Mouse (Mus musculus): Measurements from ENCODE around the gene Ak8.

Gene Ak8

GRCm38 (mm10) chr2:28796298-28796697 is 96.3 kb downstream of the Ak8 start:
- Histone ChIP-seq H3K36me3 (ENCODE audit: control insufficient read depth, insufficient read depth, low read length, poor library complexity, severe bottlenecking) (no peaks in the 10 kb centered on the region), H3K27me3 (ENCODE audit: control insufficient read depth, insufficient read depth, low read length, poor library complexity, severe bottlenecking) (no peaks in the 10 kb centered on the region)
- no peak for DNase-seq (ENCODE audit: low read depth, low spot score)

GRCm38 (mm10) chr2:28797490-28798106 is 97.6 kb downstream of the Ak8 start:
- no peak for DNase-seq (ENCODE audit: low read depth, low spot score)
- Histone ChIP-seq H3K27me3 (ENCODE audit: control insufficient read depth, insufficient read depth, low read length, poor library complexity, severe bottlenecking) (no peaks in the 10 kb centered on the region), H3K36me3 (ENCODE audit: control insufficient read depth, insufficient read depth, low read length, poor library complexity, severe bottlenecking) (no peaks in the 10 kb centered on the region)

DNA sequence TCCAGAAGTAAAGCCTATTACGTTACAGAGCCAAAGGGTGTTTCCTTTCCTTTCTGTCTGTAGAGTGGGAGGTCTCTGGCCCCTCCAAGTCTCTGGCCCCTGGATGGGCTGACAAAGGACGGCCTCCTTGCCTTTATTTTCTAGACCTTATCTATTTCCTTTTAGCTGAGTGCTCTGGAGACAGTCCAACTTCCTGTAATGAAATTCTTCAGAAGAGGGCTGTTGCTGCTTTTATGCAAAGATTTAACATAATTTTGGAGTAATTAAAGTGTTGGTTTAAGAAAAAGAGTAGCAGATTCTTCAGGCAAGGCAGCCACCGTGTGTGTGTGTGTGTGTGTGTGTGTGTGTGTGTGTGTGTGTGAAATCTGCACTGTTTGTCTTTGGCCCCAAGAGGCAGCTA is 98.4 kb downstream of the Ak8 start:
- no peaks in the 10 kb centered on the region for H3K36me3 ChIP-seq (ENCODE audit: control insufficient read depth, insufficient read depth, low read length, poor library complexity, severe bottlenecking)
- DNase-seq (ENCODE audit: low read depth, low spot score): no peak
- no peaks in the 10 kb centered on the region for H3K27me3 ChIP-seq (ENCODE audit: control insufficient read depth, insufficient read depth, low read length, poor library complexity, severe bottlenecking)

DNA sequence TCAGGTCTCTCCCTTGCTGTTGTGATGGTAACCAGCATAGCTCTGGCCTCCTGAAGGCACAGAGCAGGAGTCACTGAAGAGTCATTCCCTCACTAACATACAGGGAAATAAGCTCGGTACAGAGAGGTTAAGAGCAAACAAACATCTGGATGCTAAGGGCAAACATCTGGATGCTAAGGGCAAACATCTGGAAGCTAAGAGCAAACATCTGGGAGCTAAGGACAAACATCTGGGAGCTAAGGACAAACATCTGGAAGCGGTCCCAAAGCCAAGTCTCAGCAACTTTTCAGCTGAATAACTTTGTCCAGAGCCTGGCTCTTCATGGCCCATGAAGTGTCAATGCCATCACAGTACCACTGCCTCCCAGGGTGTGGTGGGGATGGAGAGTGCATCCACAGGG is 99.6 kb downstream of the Ak8 start:
- Histone ChIP-seq H3K36me3 (ENCODE audit: control insufficient read depth, insufficient read depth, low read length, poor library complexity, severe bottlenecking) (no peaks in the 10 kb centered on the region), H3K27me3 (ENCODE audit: control insufficient read depth, insufficient read depth, low read length, poor library complexity, severe bottlenecking) (no peaks in the 10 kb centered on the region)
- DNase-seq (ENCODE audit: low read depth, low spot score): no peak

- Histone ChIP-seq H3K27me3 (ENCODE audit: control insufficient read depth, insufficient read depth, low read length, poor library complexity, severe bottlenecking) (no peaks in the 10 kb centered on the region), H3K36me3 (ENCODE audit: control insufficient read depth, insufficient read depth, low read length, poor library complexity, severe bottlenecking) (no peaks in the 10 kb centered on the region)
- no peak for DNase-seq (ENCODE audit: low read depth, low spot score)
Measured at GRCm38 (mm10) chr2:28803406-28803805, 103.4 kb downstream of the Ak8 start.

GRCm38 (mm10) chr2:28808841-28809240 is 108.9 kb downstream of the Ak8 start:
- DNase-seq (ENCODE audit: low read depth, low spot score): no peak
- no peaks in the 10 kb centered on the region for H3K36me3 ChIP-seq (ENCODE audit: control insufficient read depth, insufficient read depth, low read length, poor library complexity, severe bottlenecking)

DNA sequence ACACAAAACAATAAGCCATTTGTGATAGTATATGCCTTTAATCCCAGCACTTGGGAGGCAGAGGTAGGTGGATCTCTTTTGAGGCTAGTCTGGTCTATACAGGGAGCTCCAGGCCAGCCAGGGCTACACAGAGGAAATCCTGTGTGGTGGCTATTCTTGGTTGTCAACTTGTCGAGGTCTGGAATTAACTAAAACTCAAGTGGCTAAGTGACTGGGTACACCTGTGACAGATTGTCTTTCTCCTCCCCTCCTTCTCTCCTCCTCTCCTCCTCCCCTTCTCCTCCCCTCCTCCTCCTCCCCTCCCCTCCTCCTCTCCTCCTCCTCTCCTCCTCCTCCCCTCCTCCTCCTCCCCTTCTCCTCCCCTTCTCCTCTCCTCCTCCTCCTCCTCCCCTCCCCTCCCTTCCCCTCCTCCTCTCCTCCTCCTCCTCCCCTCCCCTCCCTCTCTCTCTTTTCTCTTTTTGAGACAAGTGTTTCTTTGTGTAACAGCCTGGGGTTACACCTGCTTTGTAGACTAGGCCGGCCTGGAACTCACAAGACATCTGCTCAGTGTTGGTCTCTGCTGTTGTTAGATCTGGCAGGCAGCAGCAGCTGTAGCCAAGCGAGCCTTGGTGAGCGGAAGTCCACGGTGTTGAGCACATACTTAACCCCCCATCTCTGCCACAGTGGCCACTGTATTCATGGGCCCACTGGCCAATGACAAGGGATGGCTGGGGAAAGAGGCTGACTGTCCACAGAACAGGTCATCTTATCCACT is 110.5 kb downstream of the Ak8 start:
- DNase-seq (ENCODE audit: low read depth, low spot score): no peak
- H3K36me3 ChIP-seq (ENCODE audit: control insufficient read depth, insufficient read depth, low read length, poor library complexity, severe bottlenecking): no peaks in the 10 kb centered on the region
- no peaks in the 10 kb centered on the region for H3K27me3 ChIP-seq (ENCODE audit: control insufficient read depth, insufficient read depth, low read length, poor library complexity, severe bottlenecking)

More at GRCm38 (mm10) chr2:28808841-28809240, 108.9 kb downstream of the Ak8 start:
- H3K27me3 ChIP-seq (ENCODE audit: control insufficient read depth, insufficient read depth, low read length, poor library complexity, severe bottlenecking): no peaks in the 10 kb centered on the region

DNA sequence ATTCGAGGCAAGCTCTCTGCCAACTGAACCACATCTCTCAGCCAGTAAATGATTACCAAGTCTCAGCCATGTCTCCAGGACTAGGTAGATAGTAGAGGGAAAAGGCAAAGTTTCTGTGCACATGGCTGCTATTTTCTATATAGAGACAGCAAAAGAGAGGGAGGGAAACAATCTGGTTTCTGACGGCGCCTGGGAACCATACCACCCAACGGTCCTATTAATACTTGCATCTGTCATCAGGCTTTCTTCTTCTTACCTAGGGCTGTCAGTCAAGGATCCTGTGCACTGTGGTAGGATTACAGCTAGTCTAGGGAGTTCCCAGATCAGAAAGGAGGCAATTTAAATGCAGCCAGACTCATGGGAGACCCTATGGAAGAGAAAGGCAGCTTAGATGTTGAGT is 118.9 kb downstream of the Ak8 start:
- DNase-seq (ENCODE audit: low read depth, low spot score): no peak
- Histone ChIP-seq H3K36me3 (ENCODE audit: control insufficient read depth, insufficient read depth, low read length, poor library complexity, severe bottlenecking) (no peaks in the 10 kb centered on the region), H3K27me3 (ENCODE audit: control insufficient read depth, insufficient read depth, low read length, poor library complexity, severe bottlenecking) (no peaks in the 10 kb centered on the region; the same call in 1 of the 2 replicates)

DNA sequence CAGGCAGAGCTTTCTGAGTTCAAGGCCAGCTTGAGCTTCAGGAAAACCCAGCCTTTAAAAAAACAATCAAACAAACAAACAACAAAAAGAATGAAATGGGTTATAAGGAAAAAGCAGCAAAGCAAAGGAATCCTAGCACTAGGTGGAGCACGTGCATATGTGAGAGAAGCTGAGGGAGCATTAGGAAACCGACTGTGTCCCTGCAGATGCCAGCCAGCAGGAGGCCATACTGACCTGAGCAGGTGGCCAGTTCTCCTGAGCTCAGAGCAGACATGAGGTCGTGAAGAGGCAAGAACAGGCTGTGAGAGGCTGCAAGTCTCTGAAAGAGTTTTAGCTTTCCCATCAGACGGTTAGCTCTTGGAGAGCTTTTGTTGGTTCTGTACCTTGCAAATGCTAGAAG is 129.3 kb downstream of the Ak8 start:
- DNase-seq (ENCODE audit: low read depth, low spot score): no peak
- no peaks in the 10 kb centered on the region for H3K27me3 ChIP-seq (ENCODE audit: control insufficient read depth, insufficient read depth, low read length, poor library complexity, severe bottlenecking)
- peaks cover 7% of the 10 kb centered on the region for H3K36me3 ChIP-seq (ENCODE audit: control insufficient read depth, insufficient read depth, low read length, poor library complexity, severe bottlenecking)

DNA sequence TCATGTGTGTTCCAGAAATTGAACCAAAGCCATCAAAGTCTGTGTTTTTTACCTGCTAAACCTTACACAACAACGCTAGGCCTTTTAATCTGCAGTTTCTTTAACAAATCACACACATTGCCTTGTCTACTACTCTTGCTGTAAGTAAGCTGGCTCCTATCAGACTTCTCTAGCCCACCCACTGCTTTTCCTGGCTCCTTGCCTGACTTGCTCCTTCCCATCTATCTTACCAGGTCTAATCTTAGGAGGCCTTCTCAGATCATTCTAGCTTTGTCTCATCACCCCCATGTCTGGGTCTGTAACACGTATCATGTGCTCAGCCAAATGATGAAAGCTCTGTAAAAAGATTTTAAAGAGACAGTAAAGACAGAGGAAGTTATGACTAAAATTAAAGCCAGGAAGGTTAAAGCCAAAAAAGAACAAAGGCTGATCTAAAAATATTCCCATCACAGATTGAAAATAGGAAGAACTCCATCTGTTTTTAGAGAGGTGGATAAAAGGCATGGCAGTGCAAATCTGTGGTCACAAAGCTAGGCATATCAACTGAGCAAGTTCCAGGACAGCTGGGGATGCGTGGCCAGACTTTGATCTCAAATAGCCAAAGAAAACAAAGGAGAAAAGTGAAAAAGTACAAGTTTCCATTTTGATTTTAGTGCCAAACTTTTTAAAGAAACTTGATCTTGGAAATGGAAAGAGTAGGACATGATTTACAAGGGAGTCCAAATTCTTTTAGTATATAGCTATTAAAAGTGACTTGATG is 136.4 kb downstream of the Ak8 start:
- DNase-seq (ENCODE audit: low read depth, low spot score): no peak
- H3K27me3 ChIP-seq (ENCODE audit: control insufficient read depth, insufficient read depth, low read length, poor library complexity, severe bottlenecking): no peaks in the 10 kb centered on the region
- peaks cover 2% of the 10 kb centered on the region for H3K36me3 ChIP-seq (ENCODE audit: control insufficient read depth, insufficient read depth, low read length, poor library complexity, severe bottlenecking)

- Histone ChIP-seq H3K36me3 (ENCODE audit: control insufficient read depth, insufficient read depth, low read length, poor library complexity, severe bottlenecking) (no peaks in the 10 kb centered on the region), H3K27me3 (ENCODE audit: control insufficient read depth, insufficient read depth, low read length, poor library complexity, severe bottlenecking) (no peaks in the 10 kb centered on the region)
- no peak for DNase-seq (ENCODE audit: low read depth, low spot score)
Measured at GRCm38 (mm10) chr2:28839501-28840221, 139.7 kb downstream of the Ak8 start.

- peak; percentile 96 for DNase-seq (ENCODE audit: low read depth, low spot score)
- Histone ChIP-seq H3K27me3 (ENCODE audit: control insufficient read depth, insufficient read depth, low read length, poor library complexity, severe bottlenecking) (no peaks in the 10 kb centered on the region), H3K36me3 (ENCODE audit: control insufficient read depth, insufficient read depth, low read length, poor library complexity, severe bottlenecking) (no peaks in the 10 kb centered on the region; the same call in 1 of the 2 replicates)
Measured at GRCm38 (mm10) chr2:28840222-28840951, 140.4 kb downstream of the Ak8 start, which contains the start of the genes Gtf3c4 and Ddx31. Gene Gtf3c4 (minus strand): TSS chr2:28840360. Gene Ddx31 (plus strand): TSS chr2:28840406.

DNA sequence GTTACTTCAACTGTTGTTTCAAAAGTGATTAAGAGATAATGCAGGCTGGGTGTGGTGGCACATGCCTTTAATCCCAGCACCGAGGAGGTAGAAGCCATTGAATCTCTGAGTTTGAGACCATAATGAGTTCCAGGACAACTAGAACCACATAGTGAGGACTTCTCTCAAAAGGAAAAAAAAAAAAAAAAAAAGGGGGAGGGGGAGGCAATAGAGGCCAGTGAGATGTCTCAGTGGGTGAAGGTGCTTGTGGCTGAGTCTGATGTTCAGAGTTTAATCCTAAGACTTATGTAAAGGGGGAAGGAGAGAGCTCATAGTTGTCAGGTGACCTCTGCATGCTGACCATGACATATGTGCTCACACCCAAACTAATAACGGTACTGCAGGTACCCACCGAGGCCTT is 142.1 kb downstream of the Ak8 start:
- no peaks in the 10 kb centered on the region for H3K27me3 ChIP-seq (ENCODE audit: control insufficient read depth, insufficient read depth, low read length, poor library complexity, severe bottlenecking)
- peaks cover 3% of the 10 kb centered on the region for H3K36me3 ChIP-seq (ENCODE audit: control insufficient read depth, insufficient read depth, low read length, poor library complexity, severe bottlenecking)
- no peak for DNase-seq (ENCODE audit: low read depth, low spot score)

DNA sequence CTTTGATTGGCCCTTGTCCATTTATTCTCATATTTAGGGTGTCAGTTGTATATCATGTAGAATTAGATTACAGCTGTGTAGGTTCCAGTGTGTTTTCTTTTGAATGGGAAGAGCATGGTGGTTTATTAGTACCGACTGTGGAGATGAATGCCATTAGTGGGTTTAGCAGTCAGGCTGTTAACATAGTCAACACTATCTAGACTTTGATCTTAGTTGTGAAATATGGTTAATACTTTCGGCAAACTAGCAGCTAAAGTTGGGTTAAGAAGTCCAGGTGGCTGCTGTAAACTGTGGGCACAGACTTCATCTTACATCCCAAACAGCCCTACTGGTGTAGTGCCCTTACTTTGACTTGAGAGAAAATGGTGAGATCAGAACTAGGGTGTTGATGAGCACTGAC is 148.9 kb downstream of the Ak8 start:
- peaks cover 3% of the 10 kb centered on the region for H3K36me3 ChIP-seq (ENCODE audit: control insufficient read depth, insufficient read depth, low read length, poor library complexity, severe bottlenecking)
- no peak for DNase-seq (ENCODE audit: low read depth, low spot score)
- no peaks in the 10 kb centered on the region for H3K27me3 ChIP-seq (ENCODE audit: control insufficient read depth, insufficient read depth, low read length, poor library complexity, severe bottlenecking)
